Mouse (Mus musculus) CH12.LX (cell line): Measurements from ENCODE around the gene Nrd1. TPM values are rescaled to one million over a fixed set of nuclear protein-coding genes. Genes with fewer than 3 reads are reported as not detected.

ENCODE experiments used
- DNase-seq: peaks from one replicate; pipeline ENCODE4 v3.0.0-alpha.2; 2013; ENCODE audit errors: extremely low read depth
- H3K27ac ChIP-seq: 2 replicates; pipeline ENCODE4 v1.5.1; 2012; ENCODE audit warnings: low read depth, mild to moderate bottlenecking, control low read depth, moderate library complexity; ENCODE audit not compliant: insufficient read depth
- H3K27me3 ChIP-seq: replicated peaks from 2 replicates; pipeline ENCODE3; 2012; ENCODE audit warnings: inconsistent platforms
- H3K36me3 ChIP-seq, 2 experiments: replicated peaks in 1 of 2; 2 replicates each; pipeline versions ENCODE3 to v1.6.1; 2012; ENCODE audit warnings: inconsistent platforms in 1 of 2, low read length in 1 of 2, mild to moderate bottlenecking in 1 of 2, mixed read lengths in 1 of 2, moderate library complexity in 1 of 2; ENCODE audit not compliant: control insufficient read depth in 1 of 2, insufficient read depth in 1 of 2
- H3K4me1 ChIP-seq, 2 experiments: 2 replicates each; pipeline ENCODE4 v1.6.1; 2012; ENCODE audit warnings: inconsistent platforms in 1 of 2, moderate library complexity in 1 of 2; ENCODE audit not compliant: insufficient read depth in 2 of 2, control insufficient read depth in 1 of 2
- H3K4me2 ChIP-seq: 2 replicates; pipeline ENCODE4 v1.6.1; 2012; ENCODE audit warnings: low read depth, mild to moderate bottlenecking, control low read depth; ENCODE audit not compliant: poor library complexity, insufficient read depth, severe bottlenecking
- H3K4me3 ChIP-seq, 3 experiments: fragments of 150-350 bp in 1 of 3; sonication (generic) in 1 of 3; replicated peaks in 1 of 3; 2 replicates each; pipeline versions ENCODE3 to v1.5.1; 2011 to 2012; ENCODE audit warnings: low read depth in 2 of 3, low read length in 2 of 3, mild to moderate bottlenecking in 2 of 3, moderate library complexity in 2 of 3, control low read depth in 1 of 3, improper control_type of control experiment in 1 of 3, inconsistent platforms in 1 of 3, mixed read lengths in 1 of 3; ENCODE audit not compliant: poor library complexity in 1 of 3
- H3K79me2 ChIP-seq: replicated peaks from 2 replicates; pipeline ENCODE4 v1.6.1; 2012; ENCODE audit warnings: mild to moderate bottlenecking, moderate library complexity; ENCODE audit not compliant: control insufficient read depth, poor library complexity, insufficient read depth, severe bottlenecking; ENCODE audit errors: extremely low read depth
- H3K9ac ChIP-seq: 2 replicates; pipeline ENCODE4 v1.6.1; 2012; ENCODE audit warnings: low read depth, mild to moderate bottlenecking, control low read depth, moderate library complexity; ENCODE audit not compliant: insufficient read depth
- H3K9me3 ChIP-seq: replicated peaks from 2 replicates; pipeline ENCODE3; 2012; ENCODE audit warnings: low read length, inconsistent platforms, mixed read lengths
- BHLHE40 ChIP-seq: IDR thresholded peaks from 2 replicates; pipeline ENCODE4 v1.6.1; 2011; ENCODE audit warnings: mild to moderate bottlenecking, low read depth, low read length, improper control_type of control experiment
- CHD1 ChIP-seq: IDR thresholded peaks from 2 replicates; pipeline ENCODE4 v1.6.1; 2012; ENCODE audit warnings: low read depth, low read length, improper control_type of control experiment, inconsistent platforms
- EP300 ChIP-seq: IDR thresholded peaks from 2 replicates; pipeline ENCODE4 v1.6.1; 2011; ENCODE audit warnings: low read length, improper control_type of control experiment
- HCFC1 ChIP-seq: IDR thresholded peaks from 2 replicates; pipeline ENCODE4 v1.6.1; 2012; ENCODE audit warnings: low read depth, mild to moderate bottlenecking, inconsistent platforms, low read length, improper control_type of control experiment
- IRF4 ChIP-seq: IDR thresholded peaks from 2 replicates; pipeline ENCODE4 v1.6.1; 2014; ENCODE audit warnings: low read depth, mild to moderate bottlenecking, inconsistent platforms, low read length, improper control_type of control experiment
- MAFK ChIP-seq: IDR thresholded peaks from 2 replicates; pipeline ENCODE4 v1.6.1; 2011; ENCODE audit warnings: low read length, improper control_type of control experiment; ENCODE audit not compliant: insufficient replicate concordance
- MAX ChIP-seq: IDR thresholded peaks from 2 replicates; pipeline ENCODE4 v1.6.1; 2011; ENCODE audit warnings: low read length, improper control_type of control experiment
- MEF2A ChIP-seq: IDR thresholded peaks from 2 replicates; pipeline ENCODE4 v1.6.1; 2014; ENCODE audit warnings: low read depth, mild to moderate bottlenecking, inconsistent platforms, low read length, improper control_type of control experiment, borderline replicate concordance
- MXI1 ChIP-seq: IDR thresholded peaks from 2 replicates; pipeline ENCODE4 v1.6.1; 2011; ENCODE audit warnings: mild to moderate bottlenecking, low read depth, low read length, improper control_type of control experiment
- MYC ChIP-seq: IDR thresholded peaks from 2 replicates; pipeline ENCODE4 v1.6.1; 2011; ENCODE audit warnings: low read depth, mild to moderate bottlenecking, improper control_type of control experiment, low read length
- NELFE ChIP-seq: IDR thresholded peaks from 2 replicates; pipeline ENCODE4 v1.6.1; 2011; ENCODE audit warnings: low read depth, low read length, improper control_type of control experiment
- NRF1 ChIP-seq: IDR thresholded peaks from 2 replicates; pipeline ENCODE4 v1.6.1; 2014; ENCODE audit warnings: low read depth, mild to moderate bottlenecking, inconsistent platforms, low read length, improper control_type of control experiment, moderate library complexity
- SIN3A ChIP-seq: IDR thresholded peaks from 2 replicates; pipeline ENCODE4 v1.6.1; 2012; ENCODE audit warnings: low read length, improper control_type of control experiment, inconsistent platforms
- SMC3 ChIP-seq: IDR thresholded peaks from 2 replicates; pipeline ENCODE4 v1.6.1; 2011; ENCODE audit warnings: low read depth, low read length, improper control_type of control experiment
- UBTF ChIP-seq: IDR thresholded peaks from 2 replicates; pipeline ENCODE4 v1.6.1; 2012; ENCODE audit warnings: low read depth, mild to moderate bottlenecking, inconsistent platforms, low read length, improper control_type of control experiment, moderate library complexity
- USF1 ChIP-seq: IDR thresholded peaks from 2 replicates; pipeline ENCODE4 v1.6.1; 2014; ENCODE audit warnings: low read depth, mild to moderate bottlenecking, inconsistent platforms, low read length, improper control_type of control experiment
- ZKSCAN1 ChIP-seq: IDR thresholded peaks from 2 replicates; pipeline ENCODE4 v1.6.1; 2012; ENCODE audit warnings: low read depth, inconsistent platforms, low read length, improper control_type of control experiment, borderline replicate concordance
- ZNF384 ChIP-seq: IDR thresholded peaks from 2 replicates; pipeline ENCODE4 v1.6.1; 2012; ENCODE audit warnings: low read depth, low read length, improper control_type of control experiment, inconsistent platforms
- dilution Hi-C: fragments of 300-500 bp; cut with MboI; formaldehyde crosslinking; loops from 2 replicates; pipeline ENCODE4 v1.14.3; 2020; ENCODE audit warnings: low sequenced_read_pairs; ENCODE audit not compliant: extremely low pct_unique_long_range_greater_than_20kb, extremely low pct_ligation_motif_present
- in situ Hi-C: fragments of 300-500 bp; cut with MboI; formaldehyde crosslinking; loops from 3 replicates; pipeline ENCODE4 v1.14.3; 2019; ENCODE audit warnings: low sequenced_read_pairs, low pct_ligation_motif_present, low pct_unique_long_range_greater_than_20kb, mixed read lengths
- polyA plus RNA-seq: library from polyadenylated mRNA; unstranded; fragments of >175 nt; gene quantifications from 2 replicates; pipeline ENCODE4 v1.2.1, GENCODE M21; 2012; ENCODE audit warnings: low read depth; ENCODE audit not compliant: insufficient read length
- total RNA-seq, 2 experiments: library from RNA; depleted of rRNA; stranded (reverse); fragments of 300-350 nt in 1 of 2; fragments of >200 nt in 1 of 2; gene quantifications; 2 replicates each; pipeline ENCODE4 v1.2.3; 2012 to 2014

Nrd1 gene
- total and polyA plus RNA-seq, 3 experiments = 37.7 to 147 (median 104) TPM

DNA sequence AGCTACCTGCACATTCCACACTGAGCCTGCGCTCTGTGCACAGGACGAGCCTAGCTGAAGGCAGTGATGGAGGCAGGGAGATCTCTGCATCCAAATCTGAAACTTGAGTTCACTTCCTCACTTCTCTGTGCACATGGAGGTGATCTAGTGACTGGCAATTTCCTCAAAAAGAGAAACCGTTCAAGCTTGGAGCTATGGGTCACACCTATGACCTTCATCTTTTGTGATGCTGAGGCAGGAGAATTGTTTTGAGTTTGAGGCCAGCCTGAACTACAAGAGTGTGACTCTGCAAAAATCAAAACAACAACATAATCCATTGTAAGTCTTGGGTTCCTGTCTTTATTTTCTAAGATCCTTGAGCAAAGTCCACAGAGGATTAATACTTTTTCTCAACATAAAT is 72.8 kb downstream of the Nrd1 start:
- Histone ChIP-seq H3K27ac (no peak overlapping the region), H3K9ac (no peak overlapping the region), H3K4me1 (peaks cover 4 to 13% of the 10 kb centered on the region in 2 experiments; a peak in 3 of 4 replicates), H3K79me2 (no peaks in the 10 kb centered on the region), H3K4me2 (no peak overlapping the region), H3K36me3 (peaks cover 44 to 66% of the 10 kb centered on the region in 2 experiments), H3K27me3 (no peaks in the 10 kb centered on the region), H3K9me3 (no peaks in the 10 kb centered on the region), H3K4me3 (no peak overlapping the region)
- dilution Hi-C loops = no loop called here
- TF ChIP-seq MAFK (no peak), USF1 (no peak), NRF1 (no peak), ZNF384 (no peak), SMC3 (no peak), MAX (no peak), IRF4 (no peak), CHD1 (no peak), HCFC1 (no peak), BHLHE40 (no peak), EP300 (no peak), MXI1 (no peak), MEF2A (no peak), ZKSCAN1 (no peak)
- no peak for DNase-seq
- in situ Hi-C loops = no loop called here

DNA sequence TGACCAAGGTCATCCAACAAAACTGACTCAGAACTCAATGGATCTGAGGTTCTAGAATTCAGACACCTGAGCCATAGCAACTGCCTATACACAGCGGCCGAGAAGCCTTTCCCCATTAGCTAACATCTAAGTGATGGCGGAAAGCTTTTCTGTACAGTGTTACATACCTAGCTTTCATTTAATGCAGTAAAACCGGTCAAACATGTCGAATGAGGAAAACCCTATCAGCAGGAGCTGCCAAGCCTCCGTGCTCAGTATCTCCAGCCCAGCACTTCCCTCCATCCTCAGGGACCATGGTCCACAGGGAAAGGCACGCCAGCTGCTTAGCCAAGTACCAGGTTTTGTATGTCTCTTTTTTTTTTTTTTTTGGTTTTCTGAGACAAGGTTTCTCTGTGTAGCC is 78.5 kb downstream of the Nrd1 start:
- TF ChIP-seq NELFE (no peak), USF1 (no peak), ZNF384 (no peak), SIN3A (no peak), UBTF (no peak), MYC (no peak)
- TF ChIP-seq, all 38 proteins: peak for 0
- Histone ChIP-seq H3K9ac (no peak overlapping the region), H3K9me3 (no peaks in the 10 kb centered on the region), H3K79me2 (no peaks in the 10 kb centered on the region), H3K4me3 (no peak overlapping the region), H3K27ac (no peak overlapping the region), H3K4me1 (peaks cover 4 to 13% of the 10 kb centered on the region in 2 experiments; a peak in 3 of 4 replicates), H3K27me3 (no peaks in the 10 kb centered on the region), H3K36me3 (peaks cover 47 to 71% of the 10 kb centered on the region in 2 experiments), H3K4me2 (no peak overlapping the region)
- dilution Hi-C loops (no loop called here), in situ Hi-C loops (no loop called here)
- DNase-seq = no peak
